Mouse (Mus musculus) liver, embryonic 14.5 days (tissue): ENCODE data around the gene Usp13. TPM values are rescaled to one million over a fixed set of nuclear protein-coding genes. Genes with fewer than 3 reads are reported as not detected.
A peak's percentile ranks its signal among the peaks of the same experiment; 100 is the strongest.

Source experiments
- ATAC-seq: fragments of 200-750 bp; cut with Nextera tagmentation; 2 replicates; pipeline ENCODE4 v1.8.0; 2017; ENCODE audit warnings: moderate number of reproducible peaks, mild to moderate bottlenecking, moderate library complexity; ENCODE audit not compliant: insufficient read depth
- DNase-seq, 3 experiments: peaks; one replicate each; pipeline ENCODE4 v3.0.0-alpha.2; 2012 to 2013; ENCODE audit warnings: low read depth in 3 of 3, low spot score in 3 of 3
- H3K27ac ChIP-seq: fragments of 300-500 bp; sonication (generic); 2 replicates; pipeline ENCODE4 v1.5.1; 2014; ENCODE audit warnings: moderate library complexity, mild to moderate bottlenecking, control low read depth, inconsistent platforms
- H3K27me3 ChIP-seq: fragments of 300-500 bp; sonication (generic); 2 replicates; pipeline ENCODE4 v1.6.1; 2014; ENCODE audit warnings: mild to moderate bottlenecking, low read length, moderate library complexity; ENCODE audit not compliant: control insufficient read depth, insufficient read depth
- H3K36me3 ChIP-seq: fragments of 300-500 bp; sonication (generic); replicated peaks from 2 replicates; pipeline ENCODE4 v1.6.1; 2014; ENCODE audit warnings: low read depth; ENCODE audit not compliant: control insufficient read depth, insufficient read depth
- H3K4me1 ChIP-seq, 2 experiments: fragments of 200-500 bp in 1 of 2; fragments of 300-500 bp in 1 of 2; sonication (generic) in 1 of 2; replicated peaks; 2 replicates each; pipeline ENCODE4 v1.6.1; 2012 to 2014; ENCODE audit warnings: antibody characterized with exemption in 1 of 2, inconsistent platforms in 1 of 2, low read length in 1 of 2; ENCODE audit not compliant: control insufficient read depth in 2 of 2, insufficient read depth in 2 of 2
- H3K4me2 ChIP-seq: fragments of 300-500 bp; sonication (generic); 2 replicates; pipeline ENCODE4 v1.6.1; 2014; ENCODE audit warnings: low read depth, mild to moderate bottlenecking, control low read depth, moderate library complexity
- H3K4me3 ChIP-seq, 2 experiments: fragments of 200-500 bp in 1 of 2; fragments of 300-500 bp in 1 of 2; sonication (generic) in 1 of 2; 2 replicates each; pipeline ENCODE4 v1.5.1; 2012 to 2014; ENCODE audit warnings: low read depth in 2 of 2, low read length in 2 of 2, mild to moderate bottlenecking in 2 of 2, control low read depth in 1 of 2, inconsistent platforms in 1 of 2, moderate library complexity in 1 of 2; ENCODE audit not compliant: insufficient read depth in 1 of 2
- H3K9ac ChIP-seq: fragments of 300-500 bp; sonication (generic); replicated peaks from 2 replicates; pipeline ENCODE4 v1.6.1; 2014; ENCODE audit warnings: mild to moderate bottlenecking, control low read depth, moderate library complexity
- H3K9me3 ChIP-seq: fragments of 300-500 bp; sonication (generic); 2 replicates; pipeline ENCODE4 v1.6.1; 2016; ENCODE audit warnings: low read length, mixed read lengths; ENCODE audit not compliant: control insufficient read depth
- CTCF ChIP-seq: IDR thresholded peaks from 2 replicates; pipeline ENCODE4 v1.5.1; 2016; ENCODE audit warnings: antibody characterized with exemption, low read depth, control low read depth
- EP300 ChIP-seq: IDR thresholded peaks from 2 replicates; pipeline ENCODE4 v1.6.1; 2016; ENCODE audit warnings: antibody characterized with exemption, low read depth
- WGBS: fragments of 180-500 bp; shearing (Covaris S2); extraction: QIAGEN DNeasy Blood & Tissue Kit; methylation state at CpG from one replicate; pipeline ENCODE4 v1.1.7; 2014; ENCODE audit not compliant: insufficient replicate concordance; 5-methylcytosine and 5-hydroxymethylcytosine counted together
- polyA plus RNA-seq, 2 experiments: library from polyadenylated mRNA; depleted of rRNA in 1 of 2; stranded (reverse) in 1 of 2; unstranded in 1 of 2; fragments of >200 nt; fragmentation: Nextera tagmentation in 1 of 2; extraction: Ambion mirVana in 1 of 2; gene quantifications; 2 replicates each; pipeline versions ENCODE4 v1.2.1 to v1.2.3; 2012 to 2014

Usp13 gene
- polyA plus RNA-seq (2012; rRNA removed) (0.09 and 0.29 TPM in 2 replicates), polyA plus RNA-seq (2014; fragmentation: Nextera tagmentation; extraction: Ambion mirVana) (0.18 and 0.25 TPM in 2 replicates)

GRCm38 (mm10) chr3:32817357-32818326 is at the start of gene Usp13:
Gene Usp13, plus strand, starts transcription at chr3:32817546.
- Histone ChIP-seq H3K9me3 (no peaks in the 10 kb centered on the region), H3K27me3 (peaks cover 12% of the 10 kb centered on the region), H3K4me3 (peak within 1 kb of the TSS; percentile 26 to 45), H3K4me2 (peak within 1 kb of the TSS; percentile 56), H3K27ac (no peak within 1 kb of the TSS), H3K9ac (no peak within 1 kb of the TSS), H3K36me3 (no peaks in the 10 kb centered on the region), H3K4me1 (no peaks in the 10 kb centered on the region)
- TF ChIP-seq EP300, result no peak
- TF ChIP-seq CTCF, result no peak
- DNase-seq (no peak), ATAC-seq (0 out of 2 replicates have a peak, but pooled peaks have one; percentile 48)
- WGBS, result under 1% methylated on average over 83 of the region's 84 CpGs

- 43% methylated on average over 2 of the region's 2 CpGs for WGBS
- H3K4me2 ChIP-seq, result no peak overlapping the region
- TF ChIP-seq CTCF (no peak), EP300 (no peak)
- no peak for DNase-seq
- ATAC-seq, result no peak
- no peak overlapping the region for H3K27ac ChIP-seq
- H3K27me3 ChIP-seq, result no peaks in the 10 kb centered on the region
- H3K9ac ChIP-seq, result no peak overlapping the region
- H3K4me1 ChIP-seq, result no peaks in the 10 kb centered on the region
- H3K9me3 ChIP-seq, result no peaks in the 10 kb centered on the region
- H3K36me3 ChIP-seq, result no peaks in the 10 kb centered on the region
- H3K4me3 ChIP-seq, result no peak overlapping the region
Observed at GRCm38 (mm10) chr3:32770781-32771180, 46.6 kb upstream of the Usp13 start.

GRCm38 (mm10) chr3:32817001-32817356 is 367 bp upstream of the Usp13 start:
- WGBS, result 4% methylated on average over 9 of the region's 9 CpGs
- H3K9ac ChIP-seq, result no peak overlapping the region
- TF ChIP-seq EP300 (no peak), CTCF (no peak)
- peaks cover 12% of the 10 kb centered on the region for H3K27me3 ChIP-seq
- no peaks in the 10 kb centered on the region for H3K36me3 ChIP-seq
- no peak overlapping the region for H3K27ac ChIP-seq
- no peaks in the 10 kb centered on the region for H3K9me3 ChIP-seq
- no peaks in the 10 kb centered on the region for H3K4me1 ChIP-seq
- H3K4me3 ChIP-seq, result peak overlapping the region; percentile 5 to 45
- ATAC-seq (no peak), DNase-seq (no peak)
- peak overlapping the region; percentile 56 for H3K4me2 ChIP-seq

- Histone ChIP-seq H3K27me3 (peaks cover 12% of the 10 kb centered on the region), H3K4me2 (no peak overlapping the region), H3K4me1 (no peaks in the 10 kb centered on the region), H3K36me3 (no peaks in the 10 kb centered on the region), H3K27ac (no peak overlapping the region), H3K9me3 (no peaks in the 10 kb centered on the region), H3K4me3 (no peak overlapping the region), H3K9ac (no peak overlapping the region)
- DNase-seq (no peak), ATAC-seq (no peak)
- WGBS, result 5% methylated on average over 12 of the region's 12 CpGs
- TF ChIP-seq EP300 (no peak), CTCF (no peak)
Observed at GRCm38 (mm10) chr3:32818327-32818900, 1.1 kb downstream of the Usp13 start.

GRCm38 (mm10) chr3:32822620-32823019 is 5.3 kb downstream of the Usp13 start:
- DNase-seq (no peak), ATAC-seq (no peak)
- TF ChIP-seq CTCF, result no peak
- no peak for TF ChIP-seq EP300
- Histone ChIP-seq H3K4me3 (no peak overlapping the region), H3K4me2 (no peak overlapping the region), H3K36me3 (no peaks in the 10 kb centered on the region), H3K27me3 (peaks cover 6% of the 10 kb centered on the region), H3K4me1 (no peaks in the 10 kb centered on the region), H3K9ac (no peak overlapping the region), H3K9me3 (no peaks in the 10 kb centered on the region), H3K27ac (no peak overlapping the region)
- 26% methylated on average over 3 of the region's 3 CpGs for WGBS
